Mouse (Mus musculus): ENCODE data around the gene Parp16.

DNA sequence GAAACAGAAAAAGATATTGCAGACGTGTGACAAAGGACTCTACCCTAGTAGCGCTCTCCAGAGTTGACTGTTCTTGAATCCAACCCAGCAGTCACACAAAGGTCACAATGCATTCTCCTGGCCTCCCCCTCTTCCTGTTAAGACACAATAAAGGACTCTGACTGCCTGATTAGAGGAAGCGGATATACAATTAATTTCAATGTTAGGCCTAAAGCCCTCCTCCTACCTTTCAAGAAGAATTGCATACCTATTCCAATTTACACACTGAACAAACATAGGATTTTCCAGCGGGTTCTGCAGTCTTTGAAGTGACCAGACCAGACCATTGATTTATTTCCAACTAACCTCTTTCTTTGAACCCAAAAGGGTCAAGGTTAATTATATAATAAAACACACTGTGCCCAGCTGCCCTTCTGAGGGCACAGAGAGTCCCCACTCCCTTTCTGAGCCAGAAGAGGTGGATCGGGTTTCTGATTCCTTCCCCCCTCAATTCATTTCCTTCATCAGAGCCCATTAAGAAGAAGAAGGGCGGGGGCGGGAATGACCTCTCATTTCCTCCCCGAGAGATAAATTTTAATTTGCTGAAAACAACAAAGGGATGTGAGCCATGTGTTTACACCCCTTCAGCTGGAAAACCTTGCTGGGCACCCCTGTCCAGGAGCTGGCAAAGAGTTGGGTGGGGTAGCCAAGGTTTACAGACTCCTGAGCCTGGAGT, 3.2 kb upstream of the Parp16 start:
- TF ChIP-seq CTCF (IDR thresholded peaks at IDR 0.05; ENCODE audit: control insufficient read depth, insufficient read depth, low read length): no peak
- TF ChIP-seq POLR2A (IDR thresholded peaks at IDR 0.05; ENCODE audit: borderline replicate concordance, control insufficient read depth, low read depth, low read length): no peak

Measured in bone marrow, adult 2 months (tissue).